Mouse (Mus musculus) lung, adult 2 months (tissue): ENCODE measurements around the gene Fgd4.

Source experiments
- CTCF ChIP-seq: fragments of 200-500 bp; IDR thresholded peaks from 2 replicates; pipeline ENCODE4 v1.5.1; 2011; ENCODE audit warnings: mild to moderate bottlenecking, low read length, control low read depth; ENCODE audit not compliant: insufficient read depth
- POLR2A ChIP-seq: fragments of 200-500 bp; IDR thresholded peaks from 2 replicates; pipeline ENCODE4 v1.6.1; 2011; ENCODE audit warnings: low read depth, mild to moderate bottlenecking, control low read depth, low read length, borderline replicate concordance; ENCODE audit errors: extremely low read depth

DNA sequence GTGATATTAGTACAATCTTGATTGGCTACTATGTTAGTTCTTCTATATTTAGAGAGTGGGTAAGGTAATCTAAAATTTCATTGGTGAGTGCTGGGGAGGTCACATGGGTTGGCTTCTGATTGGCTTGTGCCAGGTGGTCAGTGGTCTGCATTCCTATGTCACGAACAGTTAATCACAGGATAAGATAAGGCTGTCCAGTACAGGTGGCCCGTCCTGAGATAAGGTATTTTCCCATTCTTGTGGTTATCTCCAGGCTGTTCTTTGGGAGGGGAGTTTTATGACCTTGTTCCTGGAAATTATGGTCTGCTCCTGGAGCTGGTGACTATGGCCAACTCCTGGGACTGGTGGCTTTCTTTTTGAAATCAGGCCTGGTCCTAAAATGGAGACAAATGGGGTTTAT, 48.2 kb downstream of the Fgd4 start:
- TF ChIP-seq POLR2A (no peak), CTCF (no peak)
